ENCODE assay signal across 8 mouse cellular contexts in genomic region chr9:7960382-7960781, GRCm38 (mm10). TPM values are rescaled to one million over a fixed set of nuclear protein-coding genes. Genes with fewer than 3 reads are reported as not detected.
DNase-seq lines count a peak whose midpoint lies in the region; ATAC-seq lines count a peak whose summit lies in the region.

No protein-coding gene starts in this region.

- 52% methylated on average over 9 of the region's 9 CpGs for WGBS in heart, embryonic 12.5 days
- 63% methylated on average over 9 of the region's 9 CpGs for WGBS in midbrain, embryonic 10.5 days

- H3K4me2 ChIP-seq in heart, embryonic 12.5 days = no peak overlapping the region

- H3K4me3 ChIP-seq in heart, embryonic 12.5 days = no peak overlapping the region
- no peak overlapping the region for H3K4me3 ChIP-seq in midbrain, embryonic 10.5 days

- no peaks in the 10 kb centered on the region for H3K27me3 ChIP-seq in heart, embryonic 12.5 days (replicated peaks)
- H3K27me3 ChIP-seq in midbrain, embryonic 10.5 days (ENCODE audit: low read depth, poor library complexity, severe bottlenecking) = no peaks in the 10 kb centered on the region

- H3K9ac ChIP-seq in heart, embryonic 12.5 days = peak overlapping the region; percentile 4; the same call in 1 of the 2 replicates

- ATAC-seq in heart, embryonic 12.5 days (ENCODE audit: insufficient number of reproducible peaks, low FRiP score) = peak; percentile 68; the same call in 1 of the 2 replicates

- H3K9me3 ChIP-seq in heart, embryonic 12.5 days (replicated peaks) = no peaks in the 10 kb centered on the region
- no peaks in the 10 kb centered on the region for H3K9me3 ChIP-seq in midbrain, embryonic 10.5 days (replicated peaks)

- peaks cover 61% of the 10 kb centered on the region for H3K4me1 ChIP-seq in heart, embryonic 12.5 days (replicated peaks)
- peaks cover 48% of the 10 kb centered on the region for H3K4me1 ChIP-seq in midbrain, embryonic 10.5 days

- H3K27ac ChIP-seq in heart, embryonic 12.5 days (ENCODE audit: poor library complexity, severe bottlenecking) = peak overlapping the region; percentile 79
- H3K27ac ChIP-seq in midbrain, embryonic 10.5 days (replicated peaks) = 0 out of 2 replicates have a peak overlapping the region, but pooled peaks have one; percentile 69

- DNase-seq in right cerebral cortex, adult 18-20 months = peak; percentile 39
- no peak for DNase-seq in right cerebral cortex, postnatal 25 days
- peak; percentile 50 for DNase-seq in fibroblast of lung, adult 2 months (ENCODE audit: low read depth)
- peak; percentile 23 to 31 for DNase-seq in kidney, postnatal 36 days
- peak; percentile 36 for DNase-seq in midbrain, embryonic 10.5 days (ENCODE audit: low spot score)
- peak; percentile 67 for DNase-seq in testis, postnatal 10 days (ENCODE audit: low spot score)
- no peak for DNase-seq in c-Kit-positive CD71-positive TER-119-positive erythroid progenitor cells, embryonic 14.5 days (ENCODE audit: low spot score)

- peaks cover 43% of the 10 kb centered on the region for H3K36me3 ChIP-seq in heart, embryonic 12.5 days
- peaks cover 58% of the 10 kb centered on the region for H3K36me3 ChIP-seq in midbrain, embryonic 10.5 days

RNA-seq across cellular contexts. Expression of gene Yap1, which starts 44.0 kb away (rescaled TPM):
- polyA plus RNA-seq in heart, embryonic 12.5 days (2016; fragmentation: Nextera tagmentation; extraction: Ambion mirVana) = 37.6 and 39.7 TPM in 2 replicates
- polyA plus RNA-seq in midbrain, embryonic 10.5 days (2016; fragmentation: Nextera tagmentation; extraction: Ambion mirVana) = 25.4 and 31.3 TPM in 2 replicates

Comparison
In these comparisons a context has a peak if more than half of its experiments do, and no peak if none do; other contexts are left out.
1. DNase-seq: peak in right cerebral cortex, adult 18-20 months (single experiment), fibroblast of lung, adult 2 months (single experiment), kidney, postnatal 36 days (2 of 2), midbrain, embryonic 10.5 days (single experiment) and testis, postnatal 10 days (single experiment); none in right cerebral cortex, postnatal 25 days (single experiment) and c-Kit-positive CD71-positive TER-119-positive erythroid progenitor cells, embryonic 14.5 days (single experiment).